In the genomic region with DNA sequence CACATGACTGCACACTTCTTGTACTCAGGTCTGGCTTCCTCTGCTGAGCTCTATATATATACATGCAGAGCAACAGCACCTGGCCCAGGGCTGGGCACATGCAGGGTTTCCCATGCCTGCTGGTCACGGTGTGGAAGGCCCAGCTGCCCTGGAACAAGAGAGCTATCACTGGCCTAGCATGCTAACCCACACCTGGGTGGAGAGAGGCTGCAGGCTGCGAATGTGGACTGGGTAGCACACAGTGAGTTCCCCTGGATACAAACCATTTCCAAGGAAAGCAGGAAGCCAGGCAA, we compare ENCODE assay signal across 19 mouse cellular contexts.
DNase-seq lines count a peak whose midpoint lies in the region; ATAC-seq and TF ChIP-seq lines count a peak whose summit lies in the region.
"Had no signal": no experiment of that assay in that cellular context is flagged by ENCODE, and none has a peak within 500 bp of the region (broad histone marks: within the 10 kb centered on the region; RNA-seq: fewer than 3 reads in every experiment).

No protein-coding gene starts in this region.

- TF ChIP-seq POLR2A in CH12.LX (IDR thresholded peaks at IDR 0.05; ENCODE audit: low read depth, low read length), result no peak

- intact Hi-C loops in gastrocnemius, postnatal 14 days (cut with DNase I; ENCODE audit: low total_unique reads), result loop anchor here (5.0 kb wide), 3 partner anchors 38 to 298 kb away; no protein-coding TSS in a partner anchor

- H3K4me3 ChIP-seq in hindbrain, embryonic 14.5 days (replicated peaks; ENCODE audit: low read length), result no peak overlapping the region
- no peak overlapping the region for H3K4me3 ChIP-seq in hindbrain, embryonic 10.5 days
- no peak overlapping the region for H3K4me3 ChIP-seq in CH12.LX (replicated peaks in 1 of 3; ENCODE audit: low read depth in 2 of 3, low read length in 2 of 3, poor library complexity in 1 of 3)
- no peak overlapping the region for H3K4me3 ChIP-seq in midbrain, embryonic 16.5 days (ENCODE audit: low read depth, low read length)
- H3K4me3 ChIP-seq: embryonic facial prominence, embryonic 10.5 days; heart, adult 2 months; heart, embryonic 15.5 days; neural tube, embryonic 12.5 days had no signal

- in situ Hi-C loops in CH12.LX (cut with MboI; ENCODE audit: low pct_ligation_motif_present, low pct_unique_long_range_greater_than_20kb, low sequenced_read_pairs), result no loop called here

- no peak for TF ChIP-seq EP300 in CH12.LX (IDR thresholded peaks at IDR 0.05; ENCODE audit: low read length)

- 86% methylated on average over 2 of the region's 2 CpGs for WGBS in hindbrain, embryonic 14.5 days
- 93% methylated on average over 2 of the region's 2 CpGs for WGBS in hindbrain, embryonic 10.5 days
- 90% methylated on average over 2 of the region's 2 CpGs for WGBS in midbrain, embryonic 16.5 days

- DNase-seq in hindbrain, embryonic 14.5 days (ENCODE audit: low spot score), result no peak
- DNase-seq in hindbrain, embryonic 10.5 days (ENCODE audit: low spot score), result no peak
- peak; percentile 50 for DNase-seq in CH12.LX (ENCODE audit: extremely low read depth)
- peak; percentile 33 for DNase-seq in cerebellum, adult 8-10 months
- no peak for DNase-seq in layer of hippocampus, postnatal 14 days (ENCODE audit: low spot score in 2 of 2)
- DNase-seq in gastrocnemius, postnatal 14 days, result no peak
- DNase-seq: adrenal gland, adult 2 months; gastrocnemius, postnatal 25 days; heart, adult 2 months; kidney, adult 18-20 months; layer of hippocampus, postnatal 36 days; liver; thymus, postnatal 36 days had no signal

- dilution Hi-C loops in CH12.LX (cut with MboI; ENCODE audit: extremely low pct_ligation_motif_present, extremely low pct_unique_long_range_greater_than_20kb, low sequenced_read_pairs), result no loop called here

- no peaks in the 10 kb centered on the region for H3K79me2 ChIP-seq in CH12.LX (replicated peaks; ENCODE audit: control insufficient read depth, extremely low read depth, insufficient read depth, poor library complexity, severe bottlenecking)

- H3K27ac ChIP-seq in hindbrain, embryonic 14.5 days, result peak overlapping the region; percentile 82
- no peak overlapping the region for H3K27ac ChIP-seq in hindbrain, embryonic 10.5 days
- no peak overlapping the region for H3K27ac ChIP-seq in CH12.LX (ENCODE audit: insufficient read depth, low read depth)
- H3K27ac ChIP-seq in midbrain, embryonic 16.5 days (ENCODE audit: low read length), result peak overlapping the region; percentile 12; the same call in 1 of the 2 replicates
- H3K27ac ChIP-seq: embryonic facial prominence, embryonic 10.5 days; heart, adult 2 months; heart, embryonic 15.5 days; kidney, postnatal 0 days; neural tube, embryonic 12.5 days had no signal

- no peak for ATAC-seq in hindbrain, embryonic 14.5 days (ENCODE audit: low FRiP score)
- no peak for ATAC-seq in midbrain, embryonic 16.5 days
- ATAC-seq: lung, postnatal 0 days had no signal

- peaks cover 71% of the 10 kb centered on the region for H3K4me1 ChIP-seq in hindbrain, embryonic 14.5 days (replicated peaks; ENCODE audit: control insufficient read depth, insufficient read depth, low read length)
- peaks cover 59% of the 10 kb centered on the region for H3K4me1 ChIP-seq in hindbrain, embryonic 10.5 days (replicated peaks)
- peaks cover 14 to 57% of the 10 kb centered on the region in 2 experiments for H3K4me1 ChIP-seq in CH12.LX (ENCODE audit: control insufficient read depth in 1 of 2, insufficient read depth in 2 of 2)
- H3K4me1 ChIP-seq in midbrain, embryonic 16.5 days (ENCODE audit: control insufficient read depth, insufficient read depth, low read length), result peaks cover 59% of the 10 kb centered on the region

- TF ChIP-seq CTCF in CH12.LX (conservative IDR thresholded peaks at IDR 0.05 in 1 of 2, IDR thresholded peaks at IDR 0.05 in 1 of 2; ENCODE audit: low read depth in 2 of 2, low read length in 2 of 2), result no peak

- no peaks in the 10 kb centered on the region for H3K36me3 ChIP-seq in hindbrain, embryonic 14.5 days (replicated peaks; ENCODE audit: control insufficient read depth, insufficient read depth)
- peaks cover 35% of the 10 kb centered on the region for H3K36me3 ChIP-seq in hindbrain, embryonic 10.5 days
- no peaks in the 10 kb centered on the region for H3K36me3 ChIP-seq in CH12.LX (replicated peaks in 1 of 2; ENCODE audit: control insufficient read depth in 1 of 2, insufficient read depth in 1 of 2, low read length in 1 of 2)
- no peaks in the 10 kb centered on the region for H3K36me3 ChIP-seq in midbrain, embryonic 16.5 days (ENCODE audit: control insufficient read depth, insufficient read depth, low read length)
- H3K36me3 ChIP-seq: heart, embryonic 15.5 days had no signal

- H3K9me3 ChIP-seq in hindbrain, embryonic 14.5 days (ENCODE audit: control insufficient read depth, low read length), result no peaks in the 10 kb centered on the region
- no peaks in the 10 kb centered on the region for H3K9me3 ChIP-seq in hindbrain, embryonic 10.5 days
- H3K9me3 ChIP-seq in CH12.LX (replicated peaks; ENCODE audit: low read length), result no peaks in the 10 kb centered on the region
- H3K9me3 ChIP-seq in midbrain, embryonic 16.5 days (replicated peaks; ENCODE audit: control insufficient read depth, low read length, poor library complexity, severe bottlenecking), result no peaks in the 10 kb centered on the region
- H3K9me3 ChIP-seq: embryonic facial prominence, embryonic 10.5 days; heart, embryonic 15.5 days; neural tube, embryonic 12.5 days had no signal

- no peak for TF ChIP-seq RAD21 in CH12.LX (IDR thresholded peaks at IDR 0.05; ENCODE audit: low read depth, low read length)

- H3K27me3 ChIP-seq in hindbrain, embryonic 14.5 days (ENCODE audit: control insufficient read depth, insufficient read depth, low read length), result no peaks in the 10 kb centered on the region
- peaks cover 45% of the 10 kb centered on the region for H3K27me3 ChIP-seq in hindbrain, embryonic 10.5 days (ENCODE audit: insufficient read depth, poor library complexity, severe bottlenecking)
- H3K27me3 ChIP-seq in CH12.LX (replicated peaks), result no peaks in the 10 kb centered on the region
- no peaks in the 10 kb centered on the region for H3K27me3 ChIP-seq in midbrain, embryonic 16.5 days (ENCODE audit: control insufficient read depth, insufficient read depth, low read depth, low read length)

- no peak overlapping the region for H3K4me2 ChIP-seq in hindbrain, embryonic 14.5 days (replicated peaks)
- H3K4me2 ChIP-seq in CH12.LX (ENCODE audit: insufficient read depth, low read depth, poor library complexity, severe bottlenecking), result no peak overlapping the region
- H3K4me2 ChIP-seq in midbrain, embryonic 16.5 days (ENCODE audit: low read length), result no peak overlapping the region
- H3K4me2 ChIP-seq: heart, embryonic 15.5 days; neural tube, embryonic 12.5 days had no signal

- no peak overlapping the region for H3K9ac ChIP-seq in hindbrain, embryonic 14.5 days
- H3K9ac ChIP-seq in CH12.LX (ENCODE audit: insufficient read depth, low read depth), result no peak overlapping the region
- no peak overlapping the region; the same call in 1 of the 2 replicates for H3K9ac ChIP-seq in midbrain, embryonic 16.5 days (ENCODE audit: low read depth, low read length)
- H3K9ac ChIP-seq: heart, embryonic 15.5 days; neural tube, embryonic 12.5 days had no signal

TF ChIP-seq in CH12.LX, 34 proteins besides CTCF, POLR2A, EP300 and RAD21:
- TF ChIP-seq POLR2AphosphoS2 (IDR thresholded peaks at IDR 0.05; ENCODE audit: low read depth, low read length), result no peak
- peak; percentile 71 for TF ChIP-seq ETS1 (conservative IDR thresholded peaks at IDR 0.05; ENCODE audit: low read depth, low read length)
- peak; percentile 62; the same call in 1 of the 2 replicates for TF ChIP-seq TCF12 (IDR thresholded peaks at IDR 0.05; ENCODE audit: low read depth, low read length)
- no peak for TF ChIP-seq KAT2A (IDR thresholded peaks at IDR 0.05; ENCODE audit: insufficient replicate concordance, low read length)
- peak; percentile 79 for TF ChIP-seq BHLHE40 (IDR thresholded peaks at IDR 0.05; ENCODE audit: low read depth, low read length)
- 0 out of 2 replicates have a peak, but pooled peaks have one; percentile 26 for TF ChIP-seq MXI1 (IDR thresholded peaks at IDR 0.05; ENCODE audit: low read depth, low read length)
- TF ChIP-seq MAX (IDR thresholded peaks at IDR 0.05; ENCODE audit: low read length), result no peak
- no peak for TF ChIP-seq GABPA (IDR thresholded peaks at IDR 0.05; ENCODE audit: insufficient replicate concordance, low read depth, low read length)
- 0 out of 2 replicates have a peak, but pooled peaks have one; percentile 19 for TF ChIP-seq MEF2A (IDR thresholded peaks at IDR 0.05; ENCODE audit: borderline replicate concordance, low read depth, low read length)

Comparison
In these comparisons a context has a peak if more than half of its experiments do, and no peak if none do; other contexts are left out.
1. H3K27ac ChIP-seq: peak in hindbrain, embryonic 14.5 days (single experiment) and midbrain, embryonic 16.5 days (single experiment); none in hindbrain, embryonic 10.5 days (single experiment) and CH12.LX (single experiment).
2. DNase-seq: peak in CH12.LX (single experiment) and cerebellum, adult 8-10 months (single experiment); none in hindbrain, embryonic 14.5 days (single experiment), hindbrain, embryonic 10.5 days (single experiment), layer of hippocampus, postnatal 14 days (0 of 2) and gastrocnemius, postnatal 14 days (single experiment).